Mouse (Mus musculus) brain, embryonic 14.5 days (tissue): ENCODE measurements around the gene 1810037I17Rik. TPM values are rescaled to one million over a fixed set of nuclear protein-coding genes. Genes with fewer than 3 reads are reported as not detected.
"Not testable (repeated sequence)": the region's sequence is repeated elsewhere in the genome, so short reads cannot be mapped to it uniquely, and the experiment has no call there.

ENCODE experiments used
- DNase-seq: peaks from one replicate; pipeline ENCODE4 v3.0.0-alpha.2; 2011; ENCODE audit warnings: low read depth
- CTCF ChIP-seq: fragments of 200-500 bp; IDR thresholded peaks from 2 replicates; pipeline ENCODE4 v1.5.1; 2012; ENCODE audit warnings: inconsistent platforms, mild to moderate bottlenecking, moderate library complexity, borderline replicate concordance; ENCODE audit not compliant: insufficient read depth, insufficient read length; ENCODE audit errors: extremely low read depth
- POLR2A ChIP-seq: fragments of 200-500 bp; IDR thresholded peaks from 2 replicates; pipeline ENCODE4 v1.6.1; 2012; ENCODE audit warnings: mild to moderate bottlenecking, inconsistent platforms, borderline replicate concordance; ENCODE audit not compliant: poor library complexity, insufficient read depth, insufficient read length, severe bottlenecking; ENCODE audit errors: extremely low read depth
- polyA plus RNA-seq: library from polyadenylated mRNA; depleted of rRNA; stranded (reverse); fragments of >200 nt; gene quantifications from 2 replicates; pipeline ENCODE4 v1.2.3, GENCODE M21; 2012

The 1810037I17Rik gene
- polyA plus RNA-seq, 1 experiment, result 34.3 TPM

DNA sequence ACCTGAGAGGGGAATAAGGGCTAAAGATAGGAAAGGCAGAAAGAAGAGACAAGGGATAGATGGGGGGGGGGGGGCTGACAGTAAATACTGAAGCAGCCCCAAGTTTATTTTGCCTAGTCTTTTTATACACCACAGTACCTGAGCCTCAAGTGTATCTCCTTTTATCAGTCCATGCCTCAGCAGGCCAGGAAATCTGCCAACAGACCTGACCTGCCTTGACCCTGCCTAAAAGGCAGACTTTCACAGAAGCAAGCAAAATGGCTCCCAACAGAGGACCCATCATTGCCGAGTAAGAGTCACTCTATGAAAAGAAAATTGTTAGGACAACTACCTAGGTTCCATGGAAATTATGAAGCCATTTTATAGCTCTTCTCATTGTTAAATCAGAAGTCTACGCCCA lies 16.2 kb upstream of the 1810037I17Rik start:
- TF ChIP-seq CTCF (no peak), POLR2A (no peak)
- DNase-seq, result no peak

DNA sequence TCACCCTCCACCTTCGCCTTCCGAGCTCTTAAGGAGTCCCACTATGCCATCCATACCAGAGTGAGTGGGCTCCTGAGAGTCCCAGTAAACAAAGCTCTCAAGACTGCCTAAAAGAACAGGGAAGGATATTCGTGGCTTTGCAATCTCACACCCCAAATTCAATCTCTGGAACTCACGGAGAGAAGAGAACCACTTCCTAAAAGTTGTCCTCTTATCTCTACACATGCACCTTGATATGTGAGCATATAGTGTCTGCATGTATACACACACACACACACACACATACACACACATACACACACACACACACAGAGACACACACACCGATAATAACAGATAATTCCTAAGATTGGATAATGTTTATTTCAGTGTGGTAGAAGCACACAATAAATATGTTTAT lies 8.5 kb upstream of the 1810037I17Rik start:
- DNase-seq, result no peak
- no peak for TF ChIP-seq POLR2A
- TF ChIP-seq CTCF, result no peak

DNA sequence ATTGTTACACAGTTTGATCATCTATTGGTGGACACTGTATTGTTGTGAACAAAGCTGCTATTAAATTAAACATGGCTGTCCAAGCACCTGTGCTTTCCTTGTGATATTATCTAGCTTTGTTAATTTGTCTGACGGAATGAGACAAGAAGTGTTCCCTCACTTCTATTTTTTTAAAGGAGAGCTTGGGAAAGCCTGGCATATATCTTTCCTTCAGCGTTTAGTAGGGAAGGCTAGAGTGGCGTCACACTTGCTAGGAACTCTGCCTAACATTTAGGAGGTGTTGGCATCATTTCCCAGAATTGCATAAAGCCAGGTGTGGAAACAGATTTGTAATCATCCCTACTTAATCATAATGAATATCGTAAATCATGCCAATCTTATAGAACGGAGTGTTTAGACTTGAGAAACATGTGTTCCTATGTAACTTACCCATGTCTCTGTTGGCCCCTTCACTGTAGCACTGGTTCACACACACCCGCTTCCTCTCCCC lies 7.8 kb upstream of the 1810037I17Rik start:
- TF ChIP-seq POLR2A (no peak), CTCF (no peak)
- no peak for DNase-seq

DNA sequence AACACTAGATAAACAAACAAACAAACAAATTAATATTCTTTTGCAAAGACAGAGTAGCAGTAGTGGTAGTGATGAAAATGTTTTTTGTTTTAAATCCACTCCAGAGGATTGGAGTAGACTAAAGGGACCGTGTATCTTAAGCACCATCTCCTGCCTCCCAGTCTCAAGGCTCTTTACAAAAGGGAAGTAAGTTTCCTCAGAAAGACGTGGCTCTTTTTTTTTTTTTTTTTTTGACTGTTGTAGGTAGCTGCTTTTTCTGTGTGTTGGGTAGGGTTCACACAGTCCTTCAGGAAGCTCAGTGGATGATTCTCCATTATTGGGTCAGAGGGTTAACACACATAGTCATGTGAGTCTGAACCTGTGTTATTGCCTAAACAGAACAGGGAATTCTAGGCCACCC lies 5.3 kb upstream of the 1810037I17Rik start:
- TF ChIP-seq POLR2A (no peak), CTCF (no peak)
- no peak for DNase-seq

DNA sequence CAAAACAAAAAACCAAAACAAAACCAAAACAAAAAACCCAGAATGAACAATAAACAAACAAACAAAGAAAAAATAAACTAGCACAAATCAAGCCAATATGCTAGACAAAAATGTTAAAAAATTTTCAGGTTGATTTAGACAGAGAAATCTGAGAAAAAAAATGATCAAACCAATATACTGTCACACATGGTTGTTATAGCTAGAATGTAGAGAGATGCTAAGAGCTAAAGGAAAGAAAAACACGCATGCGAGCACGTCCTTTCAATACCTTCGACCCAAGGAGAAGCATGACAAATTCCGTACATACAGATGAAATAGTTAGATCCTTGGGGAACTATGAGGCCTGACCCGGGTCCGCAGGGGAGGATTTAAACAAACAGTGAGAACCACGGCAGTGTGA lies 4.7 kb upstream of the 1810037I17Rik start, which contains the start of gene Gm10959:
TSS of gene Gm10959 (minus strand) at position 101 of the 400 bp plus-strand sequence.
- TF ChIP-seq CTCF (no peak), POLR2A (no peak)
- no peak for DNase-seq

DNA sequence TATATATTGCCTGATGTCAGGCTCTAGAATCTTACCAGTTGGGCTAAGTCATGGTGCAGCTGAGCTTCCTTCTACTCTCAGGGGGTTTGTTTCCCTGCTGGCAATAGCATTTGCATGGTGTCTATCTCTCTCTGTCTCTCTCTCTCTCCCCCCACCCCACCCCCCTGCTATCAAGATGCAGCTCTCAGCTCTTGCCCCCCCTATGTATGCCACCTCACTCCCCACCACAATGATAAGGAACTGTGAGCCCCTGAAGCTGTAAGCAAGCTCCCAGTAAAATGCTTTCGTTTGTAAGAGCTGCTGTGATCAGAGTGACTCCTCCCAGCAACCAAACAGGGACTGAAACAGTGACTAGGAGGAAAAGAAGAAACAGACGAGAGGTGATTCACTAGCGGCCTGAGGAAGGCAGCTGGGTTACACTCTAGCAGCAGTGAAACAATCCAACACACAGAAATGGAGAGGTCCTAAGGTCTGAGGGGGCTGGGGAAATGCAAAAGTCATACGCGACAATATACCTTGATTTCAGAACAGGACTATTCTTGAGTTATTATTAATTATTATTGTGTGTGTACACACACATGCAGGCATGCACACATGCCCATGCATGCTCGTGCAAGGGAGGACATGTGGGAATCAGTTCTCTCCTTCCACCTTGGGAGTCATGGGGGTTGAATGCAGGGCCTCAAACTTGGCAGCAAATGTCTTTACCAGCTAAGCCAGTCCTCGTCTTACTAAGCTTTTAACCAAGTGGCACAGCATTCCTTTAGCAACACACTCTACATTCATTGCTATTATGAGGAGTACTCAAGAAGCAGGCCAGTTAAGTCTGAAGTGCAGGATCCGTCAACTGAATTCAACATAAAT lies 3.2 kb upstream of the 1810037I17Rik start:
- TF ChIP-seq CTCF, result no peak
- no peak for DNase-seq

DNA sequence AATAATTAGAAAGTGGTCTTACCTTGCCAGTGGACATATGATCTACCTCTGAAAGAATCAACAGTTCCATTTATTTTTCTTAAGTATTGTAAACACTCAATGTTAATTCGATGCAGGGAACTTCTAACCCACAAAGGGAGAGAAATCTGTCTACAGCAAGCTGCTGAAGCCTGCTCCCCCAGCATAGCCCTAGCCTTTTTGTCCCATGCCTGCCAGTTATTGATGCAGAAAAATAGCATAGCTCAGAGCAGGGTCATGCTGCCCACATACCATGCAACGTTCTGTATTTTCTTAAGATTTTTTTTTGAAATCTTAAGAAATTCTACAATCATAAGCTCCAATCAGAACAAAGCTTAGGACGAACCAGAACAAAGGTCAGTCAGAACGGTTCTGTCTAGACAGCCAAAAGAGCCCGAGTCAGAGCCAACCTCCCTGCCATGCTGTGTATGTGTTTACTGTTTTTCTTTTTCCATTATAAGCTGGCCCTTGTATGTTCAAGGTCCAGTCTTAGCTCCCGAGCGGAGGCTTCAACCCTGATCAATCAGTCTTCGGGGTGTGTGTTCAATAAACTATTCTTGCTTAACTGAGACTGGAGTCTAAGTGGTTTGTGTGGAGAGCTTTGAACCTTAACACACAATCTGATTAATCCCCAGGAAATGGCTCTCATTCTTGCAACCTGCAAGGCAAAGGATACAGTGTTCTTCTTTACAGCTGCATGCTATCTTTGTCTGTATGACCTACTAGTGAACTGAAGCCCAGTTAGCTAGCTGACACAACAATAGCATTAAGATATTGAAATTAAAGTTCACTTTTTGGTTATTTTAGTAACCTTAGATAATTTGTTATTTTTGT lies 2.1 kb upstream of the 1810037I17Rik start:
- TF ChIP-seq POLR2A (no peak), CTCF (no peak)

DNA sequence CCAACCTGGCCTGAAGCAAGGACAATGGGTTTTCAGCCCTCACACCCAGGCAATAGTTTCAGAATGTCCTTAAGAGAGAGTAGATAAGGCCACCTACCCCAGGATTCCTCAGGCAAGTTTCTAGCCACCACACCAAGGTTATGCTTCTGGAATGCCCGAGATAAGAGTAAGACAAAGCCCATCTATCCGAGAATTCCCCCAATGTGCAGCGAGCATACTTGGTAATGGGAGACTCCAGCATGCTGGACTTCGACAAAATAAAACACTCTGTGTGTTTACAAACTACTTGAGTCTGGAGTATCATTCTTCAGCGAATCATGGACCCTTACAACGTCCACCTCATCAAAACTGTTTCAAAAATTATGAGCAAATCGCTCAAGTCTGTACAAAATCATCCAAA lies 856 bp upstream of the 1810037I17Rik start:
- TF ChIP-seq CTCF (no peak), POLR2A (no peak)

More for the DNA sequence above, 2.1 kb upstream of the 1810037I17Rik start:
- no peak for DNase-seq

DNA sequence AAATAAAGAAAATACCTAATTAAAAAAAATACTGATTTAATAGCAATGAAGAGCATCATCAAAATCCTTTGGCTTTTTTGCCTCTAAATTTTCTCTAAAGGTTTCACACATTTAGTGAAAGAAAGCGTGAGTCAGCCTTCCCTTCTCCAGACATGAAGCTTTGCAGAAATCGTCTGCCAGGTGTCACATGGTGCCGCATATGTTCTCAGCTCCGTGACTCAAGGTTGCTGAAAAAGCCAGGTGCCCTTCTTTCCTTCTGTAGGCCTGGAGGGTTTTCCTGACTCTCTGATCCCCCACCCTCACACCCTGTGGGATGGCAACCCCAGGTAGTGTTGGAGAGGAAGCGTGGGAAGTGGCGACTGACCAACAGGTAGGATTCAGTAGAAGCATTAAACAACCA lies 5.7 kb downstream of the 1810037I17Rik start:
- no peak for DNase-seq
- TF ChIP-seq CTCF (no peak), POLR2A (no peak)

More for the DNA sequence above, 856 bp upstream of the 1810037I17Rik start:
- no peak for DNase-seq

DNA sequence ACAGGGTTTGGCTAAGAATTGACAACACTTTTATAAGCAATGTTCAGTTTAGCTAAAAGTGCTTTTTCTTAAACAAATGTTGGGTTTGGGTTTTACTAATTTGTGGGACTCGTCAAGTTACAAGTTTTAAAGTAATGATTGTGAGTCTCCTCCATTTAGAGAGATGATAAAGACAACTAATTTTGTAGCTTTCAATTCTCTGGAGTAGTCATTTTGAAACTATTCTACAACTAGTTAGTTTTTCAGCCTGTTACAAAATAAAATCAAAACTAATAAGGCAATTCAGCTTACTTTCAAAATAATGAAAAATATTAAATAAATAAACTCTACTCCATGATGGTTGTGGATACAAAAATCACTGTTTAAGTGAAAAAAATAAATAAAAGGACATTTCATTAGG lies 8.5 kb downstream of the 1810037I17Rik start:
- TF ChIP-seq CTCF (no peak), POLR2A (no peak)
- no peak for DNase-seq

DNA sequence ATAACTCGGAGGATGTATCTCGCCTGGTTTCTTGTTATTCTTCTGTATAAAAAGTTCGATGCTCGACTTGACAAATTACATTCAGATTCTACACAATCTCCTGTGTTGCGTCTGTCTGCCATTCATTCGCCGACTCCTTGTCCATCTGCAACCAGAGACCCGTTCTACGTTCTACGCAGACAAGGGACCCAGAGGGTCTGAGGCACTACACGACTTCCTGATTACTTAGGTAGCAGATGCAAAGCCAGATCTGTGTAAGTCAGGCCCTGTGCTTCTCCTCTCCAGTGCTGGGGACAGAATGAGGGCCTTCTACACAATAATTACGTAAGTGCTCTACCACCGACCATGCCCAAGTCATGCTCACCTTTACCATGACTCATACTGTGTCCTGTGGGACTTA lies 13.2 kb downstream of the 1810037I17Rik start:
- not testable (repeated sequence) for DNase-seq
